Mouse (Mus musculus) heart, embryonic 12.5 days (tissue): Measurements from ENCODE around the gene Ly6g6d. TPM values are rescaled to one million over a fixed set of nuclear protein-coding genes. Genes with fewer than 3 reads are reported as not detected.
A peak's percentile ranks its signal among the peaks of the same experiment; 100 is the strongest.
"Not testable (repeated sequence)": the region's sequence is repeated elsewhere in the genome, so short reads cannot be mapped to it uniquely, and the experiment has no call there.

ENCODE experiments used
- ATAC-seq: fragments of 200-750 bp; cut with Nextera tagmentation; 2 replicates; pipeline ENCODE4 v1.8.0; 2017; ENCODE audit warnings: moderate TSS enrichment, moderate library complexity; ENCODE audit not compliant: insufficient number of reproducible peaks, low FRiP score
- H3K27ac ChIP-seq: fragments of 300-500 bp; sonication (generic); 2 replicates; pipeline ENCODE4 v1.5.1; 2016; ENCODE audit warnings: mild to moderate bottlenecking, moderate library complexity; ENCODE audit not compliant: poor library complexity, severe bottlenecking
- H3K27me3 ChIP-seq: fragments of 300-500 bp; sonication (generic); replicated peaks from 2 replicates; pipeline ENCODE4 v1.6.1; 2016; ENCODE audit warnings: mild to moderate bottlenecking, moderate library complexity
- H3K36me3 ChIP-seq: fragments of 300-500 bp; sonication (generic); 2 replicates; pipeline ENCODE4 v1.6.1; 2016; ENCODE audit warnings: mild to moderate bottlenecking, moderate library complexity
- H3K4me1 ChIP-seq: fragments of 300-500 bp; sonication (generic); replicated peaks from 2 replicates; pipeline ENCODE4 v1.6.1; 2016; ENCODE audit warnings: mild to moderate bottlenecking
- H3K4me2 ChIP-seq: fragments of 300-500 bp; sonication (generic); 2 replicates; pipeline ENCODE4 v1.6.1; 2016; ENCODE audit warnings: mild to moderate bottlenecking, moderate library complexity
- H3K4me3 ChIP-seq: fragments of 300-500 bp; sonication (generic); 2 replicates; pipeline ENCODE4 v1.5.1; 2016; ENCODE audit warnings: mild to moderate bottlenecking
- H3K9ac ChIP-seq: fragments of 300-500 bp; sonication (generic); 2 replicates; pipeline ENCODE4 v1.6.1; 2016; ENCODE audit warnings: mild to moderate bottlenecking, moderate library complexity
- H3K9me3 ChIP-seq: fragments of 300-500 bp; sonication (generic); replicated peaks from 2 replicates; pipeline ENCODE4 v1.6.1; 2016; ENCODE audit warnings: mild to moderate bottlenecking, moderate library complexity
- WGBS: fragments of 180-500 bp; shearing (Covaris S2); methylation state at CpG from one replicate; pipeline ENCODE4 v1.1.7; 2016; 5-methylcytosine and 5-hydroxymethylcytosine counted together
- polyA plus RNA-seq: library from polyadenylated mRNA; unstranded; fragments of >200 nt; fragmentation: Nextera tagmentation; extraction: Ambion mirVana; gene quantifications from 2 replicates; pipeline ENCODE4 v1.2.1, GENCODE M21; 2016

Ly6g6d gene
- polyA plus RNA-seq = 1.8 and 2.2 TPM in 2 replicates

DNA sequence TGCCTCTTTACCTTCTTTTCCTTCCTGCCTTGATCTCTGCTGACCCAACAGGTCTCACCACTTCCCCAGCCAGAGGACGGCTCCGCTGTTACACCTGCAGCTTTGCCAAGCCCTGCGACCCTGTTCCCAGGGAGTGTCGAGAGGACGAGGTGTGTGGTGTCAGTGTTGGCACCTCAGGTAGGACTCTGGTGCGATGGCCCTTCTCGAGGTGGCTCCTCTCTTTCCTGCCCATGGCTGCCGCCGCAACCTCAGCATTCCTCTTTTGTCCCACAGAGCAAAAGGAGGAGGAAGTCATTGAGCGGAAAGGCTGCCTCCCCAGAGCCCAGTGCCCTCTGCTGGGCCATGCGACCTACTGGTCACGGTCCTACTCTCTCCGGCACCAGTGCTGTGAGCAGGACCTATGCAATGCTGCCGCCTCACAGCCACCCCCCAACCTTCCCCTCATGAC, at the start of gene Ly6g6d:
TSS of gene Ly6g6d (minus strand) at position 280 of the 448 bp plus-strand sequence.
- WGBS = 10% methylated on average over 14 of the region's 14 CpGs
- H3K4me2 ChIP-seq = peak within 1 kb of the TSS; percentile 63
- peak within 1 kb of the TSS; percentile 29 for H3K4me3 ChIP-seq
- 0 out of 2 replicates have a peak within 1 kb of the TSS, but pooled peaks have one; percentile 5 for H3K27ac ChIP-seq
- 0 out of 2 replicates have a peak, but pooled peaks cover 9% of the 10 kb centered on the region for H3K27me3 ChIP-seq
- no peaks in the 10 kb centered on the region for H3K9me3 ChIP-seq
- ATAC-seq = no peak; the same call in 1 of the 2 replicates
- no peaks in the 10 kb centered on the region for H3K36me3 ChIP-seq
- peaks cover 36% of the 10 kb centered on the region for H3K4me1 ChIP-seq
- peak within 1 kb of the TSS; percentile 60 for H3K9ac ChIP-seq

DNA sequence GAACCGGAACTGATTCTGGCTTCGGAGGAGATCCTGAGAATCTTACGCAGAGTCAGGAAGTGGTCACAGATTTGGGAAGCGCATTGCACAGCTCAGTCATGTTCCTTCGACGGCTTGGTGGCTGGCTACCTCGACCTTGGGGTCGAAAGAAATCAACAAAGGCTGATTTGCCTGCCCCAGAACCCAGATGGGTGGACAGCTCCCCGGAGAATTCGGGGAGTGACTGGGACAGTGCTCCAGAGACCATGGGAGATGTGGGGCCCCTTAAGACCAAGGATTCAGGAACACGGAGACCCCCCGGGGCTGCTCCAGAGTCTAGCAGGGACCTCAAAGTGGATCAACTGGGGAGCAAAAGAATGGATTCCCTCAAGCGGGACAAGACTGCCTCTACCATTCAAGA, 49.2 kb upstream of the Ly6g6d start:
- ATAC-seq = no peak
- Histone ChIP-seq H3K4me3 (peak overlapping the region; percentile 75), H3K4me2 (peak overlapping the region; percentile 82), H3K4me1 (peaks cover 37% of the 10 kb centered on the region), H3K9me3 (no peaks in the 10 kb centered on the region), H3K27me3 (no peaks in the 10 kb centered on the region), H3K9ac (peak overlapping the region; percentile 85), H3K36me3 (peaks cover 36% of the 10 kb centered on the region), H3K27ac (peak overlapping the region; percentile 77; the same call in 1 of the 2 replicates)
- 64% methylated on average over 13 of the region's 13 CpGs for WGBS

DNA sequence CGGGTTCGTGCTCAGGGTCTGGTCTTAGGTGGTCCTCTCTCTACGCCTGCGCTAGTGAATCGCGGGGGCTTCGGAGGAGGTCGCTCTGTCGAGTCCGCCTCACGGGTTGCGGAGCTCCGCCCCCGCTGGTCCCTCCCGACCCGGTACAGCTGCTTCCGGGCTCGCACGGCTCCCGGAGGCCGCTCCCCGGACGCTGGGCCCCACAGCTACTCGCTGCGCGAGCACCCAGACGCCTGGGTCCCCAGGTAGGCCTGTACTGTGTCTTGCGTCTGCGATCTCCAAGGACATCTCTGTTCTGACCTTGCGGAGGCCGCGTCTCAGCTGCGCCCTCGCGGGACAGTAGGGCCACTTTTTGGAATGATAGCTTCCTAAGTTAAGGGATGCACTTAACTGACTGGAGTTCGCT, 48.3 kb upstream of the Ly6g6d start, which contains the start of gene D17H6S53E:
TSS of gene D17H6S53E (plus strand) at position 168 of the 406 bp plus-strand sequence.
- Histone ChIP-seq H3K27me3 (no peaks in the 10 kb centered on the region), H3K4me1 (peaks cover 38% of the 10 kb centered on the region), H3K4me2 (peak within 1 kb of the TSS; percentile 82), H3K9ac (peak within 1 kb of the TSS; percentile 85), H3K27ac (peak within 1 kb of the TSS; percentile 77), H3K36me3 (peaks cover 36% of the 10 kb centered on the region), H3K9me3 (no peaks in the 10 kb centered on the region), H3K4me3 (peak within 1 kb of the TSS; percentile 75)
- peak; percentile 69 for ATAC-seq
- under 1% methylated on average over 36 of the region's 36 CpGs for WGBS

DNA sequence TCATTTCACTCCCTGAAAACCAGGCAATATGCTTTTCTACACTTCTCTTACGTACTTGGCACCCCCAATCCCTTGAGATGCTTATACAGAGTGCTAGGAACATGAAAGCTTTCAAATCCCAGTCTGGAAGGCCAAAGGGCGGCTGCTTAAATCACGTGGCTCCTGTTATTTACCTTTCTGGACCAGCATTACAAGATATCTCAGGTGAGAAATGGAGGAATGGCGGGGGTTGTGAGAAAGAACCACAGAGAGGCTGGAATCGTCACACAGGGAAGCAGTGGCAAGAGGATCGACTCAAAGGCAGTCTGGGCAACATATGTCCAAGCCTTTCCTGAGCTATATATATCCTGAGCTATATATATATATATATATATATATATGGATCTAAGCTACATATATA, 47.7 kb upstream of the Ly6g6d start:
- no peak for ATAC-seq
- Histone ChIP-seq H3K36me3 (peaks cover 36% of the 10 kb centered on the region), H3K9ac (peak overlapping the region; percentile 85), H3K9me3 (no peaks in the 10 kb centered on the region), H3K4me2 (peak overlapping the region; percentile 82), H3K27me3 (no peaks in the 10 kb centered on the region), H3K4me3 (peak overlapping the region; percentile 75), H3K27ac (peak overlapping the region; percentile 77), H3K4me1 (peaks cover 38% of the 10 kb centered on the region)
- 25% methylated on average over 6 of the region's 6 CpGs for WGBS

DNA sequence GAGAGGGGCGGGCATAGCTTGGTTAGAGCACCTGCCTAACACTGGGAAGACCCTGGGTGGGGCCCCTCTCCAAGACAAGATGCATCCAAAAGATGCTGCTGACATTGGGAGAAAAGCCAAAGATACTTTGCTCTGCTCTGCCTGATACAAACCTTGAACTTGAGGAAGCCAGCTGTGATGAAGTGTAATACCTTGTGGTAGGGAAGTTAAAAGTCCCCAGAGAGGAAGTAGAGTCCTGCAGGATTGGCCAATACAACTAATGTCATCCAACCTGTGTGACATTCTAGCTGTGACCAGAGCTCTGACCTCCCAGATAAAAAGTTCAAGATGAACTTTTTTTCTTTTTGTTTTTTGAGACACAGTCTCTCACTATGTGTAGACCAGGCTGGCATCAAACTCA, 47.2 kb upstream of the Ly6g6d start:
- Histone ChIP-seq H3K9me3 (no peaks in the 10 kb centered on the region), H3K4me2 (peak overlapping the region; percentile 82), H3K27ac (no peak overlapping the region), H3K36me3 (peaks cover 33% of the 10 kb centered on the region), H3K4me3 (peak overlapping the region; percentile 75; the same call in 1 of the 2 replicates), H3K4me1 (peaks cover 43% of the 10 kb centered on the region), H3K9ac (no peak overlapping the region; the same call in 1 of the 2 replicates), H3K27me3 (no peaks in the 10 kb centered on the region)
- 92% methylated on average over 1 of the region's 1 CpGs for WGBS
- ATAC-seq = no peak

DNA sequence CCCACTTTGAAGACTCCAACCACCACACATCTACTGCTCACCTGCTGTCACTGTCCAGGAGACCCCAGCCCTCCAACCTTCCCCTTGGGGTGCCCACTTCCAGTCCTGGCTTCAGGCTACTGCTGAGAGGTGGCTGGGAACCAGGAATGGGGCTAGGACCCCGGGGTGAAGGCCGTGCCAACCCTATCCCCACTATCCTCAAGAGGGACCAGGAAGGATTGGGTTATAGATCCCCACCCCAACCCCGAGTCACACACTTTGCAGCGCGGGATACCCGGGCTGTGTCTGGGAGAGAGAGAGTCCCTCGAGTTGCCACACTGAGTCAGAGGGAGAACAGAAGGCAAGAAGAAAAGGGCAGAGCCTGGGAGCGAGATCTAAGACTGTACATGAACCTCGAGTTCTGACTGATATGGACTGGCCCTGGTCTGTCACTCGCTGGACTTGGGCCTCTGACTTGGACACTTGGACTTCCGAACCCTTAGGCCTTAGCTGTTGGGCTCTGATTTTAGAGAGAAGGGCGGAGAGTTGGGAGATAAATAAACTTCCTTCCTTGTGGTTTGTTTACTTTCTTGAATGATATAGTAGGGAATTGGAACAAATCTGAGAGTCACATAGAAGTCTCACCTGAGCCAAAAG, 46.5 kb upstream of the Ly6g6d start:
- WGBS = 90% methylated on average over 12 of the region's 12 CpGs

DNA sequence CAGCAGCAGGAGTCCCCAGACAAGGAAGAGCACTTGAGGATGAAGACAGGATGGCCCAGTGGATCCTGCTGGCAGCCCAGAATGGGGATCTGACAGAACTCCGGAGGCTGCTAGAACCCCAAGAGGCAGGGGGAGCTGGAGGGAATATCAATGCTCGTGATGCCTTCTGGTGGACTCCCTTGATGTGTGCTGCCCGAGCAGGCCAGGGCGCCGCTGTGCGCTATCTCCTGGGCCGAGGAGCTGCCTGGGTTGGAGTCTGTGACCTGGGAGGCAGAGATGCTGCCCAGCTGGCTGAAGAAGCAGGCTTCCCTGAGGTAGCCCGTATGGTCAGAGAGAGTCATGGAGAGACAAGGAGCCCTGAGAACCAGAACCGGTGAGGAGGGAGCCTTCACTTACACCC, 45.4 kb upstream of the Ly6g6d start:
- H3K36me3 ChIP-seq = peaks cover 36% of the 10 kb centered on the region

More for the DNA sequence above, 46.5 kb upstream of the Ly6g6d start:
- not testable (repeated sequence) for H3K27ac ChIP-seq, H3K4me2 ChIP-seq, H3K4me3 ChIP-seq, H3K9me3 ChIP-seq, ATAC-seq, H3K27me3 ChIP-seq, H3K9ac ChIP-seq
- peaks cover 33% of the 10 kb centered on the region for H3K36me3 ChIP-seq
- peaks cover 48% of the 10 kb centered on the region for H3K4me1 ChIP-seq

DNA sequence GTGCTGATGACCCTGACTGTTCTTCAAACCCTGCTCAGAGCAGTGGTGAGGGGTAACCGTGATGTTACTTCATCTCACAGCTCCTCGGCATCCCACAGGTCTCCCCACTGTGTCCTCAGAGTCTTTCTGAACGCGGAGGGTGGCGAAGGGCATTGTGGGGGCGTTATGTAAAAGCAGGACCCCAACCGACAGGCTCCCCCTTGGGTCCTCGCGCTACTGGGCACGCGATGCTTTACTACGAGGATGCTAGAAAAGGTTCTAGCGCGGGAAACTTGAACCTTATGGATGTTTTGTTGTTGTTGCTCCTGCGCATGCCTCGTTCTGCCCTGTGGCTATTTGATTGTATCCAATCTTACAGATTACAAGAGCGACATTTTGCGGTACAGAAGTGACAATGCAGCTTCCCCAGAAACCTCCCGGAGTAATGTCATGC, 44.0 kb upstream of the Ly6g6d start, which contains the start of gene Csnk2b:
TSS of gene Csnk2b (minus strand) at position 183 of the 433 bp plus-strand sequence.
- under 1% methylated on average over 19 of the region's 19 CpGs for WGBS
- Histone ChIP-seq H3K4me2 (peak within 1 kb of the TSS; percentile 92), H3K27ac (peak within 1 kb of the TSS; percentile 87), H3K4me3 (peak within 1 kb of the TSS; percentile 76), H3K4me1 (peaks cover 31% of the 10 kb centered on the region), H3K9me3 (no peaks in the 10 kb centered on the region), H3K9ac (peak within 1 kb of the TSS; percentile 93), H3K36me3 (peaks cover 42% of the 10 kb centered on the region), H3K27me3 (no peaks in the 10 kb centered on the region)
- no peak; the same call in 1 of the 2 replicates for ATAC-seq

More for the DNA sequence above, 45.4 kb upstream of the Ly6g6d start:
- not testable (repeated sequence) for H3K27me3 ChIP-seq, H3K9ac ChIP-seq, H3K4me3 ChIP-seq, H3K9me3 ChIP-seq, H3K4me2 ChIP-seq, H3K27ac ChIP-seq, ATAC-seq
- WGBS = 92% methylated on average over 9 of the region's 9 CpGs
- peaks cover 41% of the 10 kb centered on the region for H3K4me1 ChIP-seq

DNA sequence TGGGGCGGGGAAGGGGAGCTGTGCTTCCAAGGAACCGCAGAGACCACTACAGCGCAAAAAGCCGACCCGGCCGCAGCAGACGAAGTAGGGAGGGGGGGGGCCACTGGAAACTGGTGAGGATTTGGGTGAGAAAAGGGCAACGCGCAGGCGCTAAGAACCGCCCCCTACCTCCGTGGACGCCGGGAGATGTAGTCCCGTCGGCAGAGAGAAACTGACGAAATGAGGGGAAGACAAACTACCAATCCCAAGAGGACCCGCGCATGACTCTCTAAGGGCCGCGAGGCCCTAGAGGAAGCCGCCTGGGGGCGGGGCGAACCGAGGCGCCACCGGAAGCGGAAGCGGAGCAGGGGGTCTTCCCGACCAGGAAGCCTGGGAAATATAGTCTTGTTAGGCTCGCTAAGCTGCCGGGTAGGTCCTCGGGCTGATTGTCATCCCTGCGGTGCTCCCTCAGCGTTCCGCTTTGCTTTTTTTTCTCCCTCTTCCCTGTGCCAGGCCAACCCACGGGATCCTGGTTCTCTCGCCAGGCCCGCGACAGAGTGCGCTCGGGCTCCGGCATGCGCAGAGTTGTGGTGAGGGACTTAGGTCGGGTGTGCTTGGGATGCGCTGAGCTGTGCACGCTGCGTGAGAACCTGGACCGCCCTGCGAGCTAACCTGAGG, 43.4 kb upstream of the Ly6g6d start, which contains the start of gene Gpank1:
TSS of gene Gpank1 (plus strand) at position 313 of the 657 bp plus-strand sequence.
- no peaks in the 10 kb centered on the region for H3K27me3 ChIP-seq
- ATAC-seq = peak; percentile 94
- no peaks in the 10 kb centered on the region for H3K9me3 ChIP-seq
- peaks cover 46% of the 10 kb centered on the region for H3K36me3 ChIP-seq
- H3K4me3 ChIP-seq = peak within 1 kb of the TSS; percentile 76
- H3K27ac ChIP-seq = peak within 1 kb of the TSS; percentile 87
- WGBS = under 1% methylated on average over 50 of the region's 50 CpGs
- H3K4me2 ChIP-seq = peak within 1 kb of the TSS; percentile 92
- H3K9ac ChIP-seq = peak within 1 kb of the TSS; percentile 93
- H3K4me1 ChIP-seq = peaks cover 27% of the 10 kb centered on the region

DNA sequence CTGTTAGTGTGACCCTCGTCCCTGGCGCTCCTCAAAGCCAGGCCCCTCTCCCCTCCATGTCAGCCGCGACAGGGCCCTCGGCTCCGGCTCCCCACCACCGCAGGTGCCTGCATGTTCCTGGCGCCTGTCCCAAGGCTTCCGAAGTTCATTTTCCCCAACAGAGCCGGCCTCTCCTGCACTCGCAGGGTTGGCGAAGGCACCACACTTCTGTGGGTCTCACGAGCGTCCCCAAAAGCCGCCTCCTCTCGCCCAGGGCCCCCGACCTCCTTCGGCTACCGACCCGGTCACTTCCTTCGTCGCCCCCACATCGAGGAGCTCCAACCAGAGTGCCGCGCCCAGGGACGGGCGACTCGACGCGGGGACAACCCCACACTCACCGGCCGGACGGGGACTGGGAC, 42.9 kb upstream of the Ly6g6d start:
- under 1% methylated on average over 33 of the region's 33 CpGs for WGBS
- H3K36me3 ChIP-seq = peaks cover 51% of the 10 kb centered on the region

More for the DNA sequence above, 42.9 kb upstream of the Ly6g6d start:
- Histone ChIP-seq H3K4me1 (peaks cover 27% of the 10 kb centered on the region), H3K27me3 (no peaks in the 10 kb centered on the region), H3K9me3 (no peaks in the 10 kb centered on the region), H3K4me2 (peak overlapping the region; percentile 92), H3K27ac (peak overlapping the region; percentile 34; the same call in 1 of the 2 replicates), H3K4me3 (peak overlapping the region; percentile 76), H3K9ac (peak overlapping the region; percentile 85)
- ATAC-seq = no peak
